ENCODE assay signal across 8 mouse cellular contexts in the genomic region with DNA sequence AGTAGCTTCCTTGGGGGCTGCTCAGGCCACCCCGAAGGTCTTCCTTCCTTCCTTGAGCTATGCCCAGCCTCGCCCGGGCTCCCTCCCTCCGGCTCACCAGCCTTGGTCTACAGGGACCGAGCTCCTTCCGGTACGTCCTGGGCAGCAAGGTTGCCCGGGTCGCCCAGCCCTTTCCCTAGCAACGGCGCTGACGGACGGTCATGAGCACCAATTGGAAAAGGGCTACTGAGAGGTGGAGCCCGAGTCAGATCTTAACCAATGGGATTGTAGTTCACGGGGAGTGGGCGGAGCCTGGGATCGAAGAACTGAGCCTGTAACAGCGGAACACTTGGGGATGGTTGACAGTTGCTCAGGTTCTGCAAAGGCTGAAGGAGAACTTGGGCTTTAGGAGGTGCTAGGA. TPM values are rescaled to one million over a fixed set of nuclear protein-coding genes. Genes with fewer than 3 reads are reported as not detected.
DNase-seq lines count a peak whose midpoint lies in the region; ATAC-seq and TF ChIP-seq lines count a peak whose summit lies in the region.

Gene Tldc1, minus strand, starts transcription at position 154 of the 400 bp plus-strand sequence.

- peak; percentile 95 for ATAC-seq in Patski
- ATAC-seq in hindbrain, embryonic 13.5 days (ENCODE audit: low FRiP score): peak; percentile 96

- no peaks in the 10 kb centered on the region for H3K36me3 ChIP-seq in hindbrain, embryonic 13.5 days

- WGBS in hindbrain, embryonic 13.5 days: under 1% methylated on average over 18 of the region's 18 CpGs

- in situ Hi-C loops in Patski (cut with MboI; ENCODE audit: low pct_unique_long_range_greater_than_20kb): loop anchor here (5.0 kb wide), 1 partner anchor 91 kb away; no protein-coding TSS in a partner anchor

- CTCF ChIA-PET in Patski (lab: Charles Lee): interaction anchor here (1.0 to 8.6 kb wide), 21 partner anchors 10 to 182 kb away, joined by 3 to 121 read pairs (median 4); partner anchors contain the start of gene Cotl1

- DNase-seq in Patski (ENCODE audit: low read depth, low spot score): peak; percentile 97
- peak; percentile 99 to 100 for DNase-seq in cerebellum, postnatal 14 days
- DNase-seq in frontal cortex, postnatal 14 days (ENCODE audit: low spot score in 2 of 2): peak; percentile 98 to 100
- peak; percentile 96 to 99 for DNase-seq in layer of hippocampus, postnatal 25 days (ENCODE audit: extremely low spot score in 1 of 2, low spot score in 1 of 2)
- DNase-seq in lung, postnatal 25 days (ENCODE audit: low spot score): peak; percentile 100
- DNase-seq in retina, embryonic 14.5 days (ENCODE audit: low spot score): peak; percentile 100
- peak; percentile 99 for DNase-seq in thymus, postnatal 4 days

- peaks cover 23% of the 10 kb centered on the region for H3K4me1 ChIP-seq in hindbrain, embryonic 13.5 days (replicated peaks)

- H3K27ac ChIP-seq in hindbrain, embryonic 13.5 days: peak within 1 kb of the TSS; percentile 92

- H3K9me3 ChIP-seq in hindbrain, embryonic 13.5 days: no peaks in the 10 kb centered on the region

- H3K27me3 ChIP-seq in Patski: no peaks in the 10 kb centered on the region
- no peaks in the 10 kb centered on the region for H3K27me3 ChIP-seq in hindbrain, embryonic 13.5 days

- peak within 1 kb of the TSS; percentile 65 for H3K4me3 ChIP-seq in hindbrain, embryonic 13.5 days

- TF ChIP-seq CTCF in Patski (IDR thresholded peaks at IDR 0.05): no peak

- H3K4me2 ChIP-seq in hindbrain, embryonic 13.5 days: peak within 1 kb of the TSS; percentile 95

- POLR2A ChIA-PET in Patski (lab: Charles Lee): interaction anchor here (0.7 to 3.3 kb wide), 4 partner anchors 61 to 91 kb away, joined by 3 to 23 read pairs (median 5); no protein-coding TSS in a partner anchor

- H3K9ac ChIP-seq in hindbrain, embryonic 13.5 days: peak within 1 kb of the TSS; percentile 83

RNA-seq across cellular contexts. Expression of gene Tldc1, which starts in this region (rescaled TPM):
- 21.1 TPM for polyA plus RNA-seq in Patski (2021)
- 11.8 and 12.8 TPM in 2 replicates for polyA plus RNA-seq in hindbrain, embryonic 13.5 days (2015; fragmentation: Nextera tagmentation; extraction: Ambion mirVana)
- total RNA-seq in layer of hippocampus, postnatal 25 days (2021): 10 to 100 TPM; 14.1 to 17.0 TPM

Comparison
In these comparisons a context has a peak if more than half of its experiments do, and no peak if none do; other contexts are left out.
1. Peak in every context shown above with its lines: DNase-seq, ATAC-seq, H3K4me3 ChIP-seq and H3K27ac ChIP-seq.